Mouse (Mus musculus): Measurements from ENCODE around the gene Slc5a9. TPM values are rescaled to one million over a fixed set of nuclear protein-coding genes. Genes with fewer than 3 reads are reported as not detected.

Gene Slc5a9
- 0.16 TPM for polyA plus RNA-seq (2017; shearing (Covaris generic))

DNA sequence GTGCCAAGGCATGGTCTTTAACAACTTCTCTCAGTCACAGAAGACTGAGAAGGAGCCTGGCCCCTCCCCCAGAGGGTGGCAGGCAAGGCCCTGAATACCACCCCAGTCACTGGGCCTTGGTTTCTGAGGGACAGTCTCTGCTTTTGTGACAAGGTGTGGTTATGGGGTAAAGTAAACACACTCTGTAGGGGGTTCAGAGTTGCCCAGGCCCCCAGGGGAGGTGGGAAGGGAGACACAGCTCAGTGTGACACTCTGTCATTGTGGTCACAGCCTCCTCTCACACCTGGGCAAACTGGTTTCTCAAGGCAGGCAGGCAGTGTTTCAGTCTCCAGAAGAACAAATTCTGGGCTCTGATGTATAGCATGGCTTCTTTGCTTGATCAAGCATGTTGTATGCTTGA, at the start of gene Slc5a9:
Slc5a9 (minus strand) TSS at position 144 of the 400 bp plus-strand sequence.

GRCm38 (mm10) chr4:111919092-111919491, 16.4 kb upstream of the Slc5a9 start, which contains the start of gene Skint8:
Skint8 (plus strand) TSS chr4:111919392.

Other genes starting within 250 kb of the Slc5a9 start
- gene Spata6, start 182.9 kb downstream of the Slc5a9 start, polyA plus RNA-seq (2017; shearing (Covaris generic)): 42.2 TPM
- not detected for gene Skint8, start 16.5 kb upstream of the Slc5a9 start, polyA plus RNA-seq (2017; shearing (Covaris generic))
- not detected for gene Skint7, start 70.0 kb upstream of the Slc5a9 start, polyA plus RNA-seq (2017; shearing (Covaris generic))
- gene Skint1, start 103.4 kb upstream of the Slc5a9 start, polyA plus RNA-seq (2017; shearing (Covaris generic)): 0.10 TPM
- gene Skint4, start 169.1 kb upstream of the Slc5a9 start, polyA plus RNA-seq (2017; shearing (Covaris generic)): not detected